Mouse (Mus musculus) bone marrow macrophage, adult 2 months (primary cell): ENCODE results near the gene Fgd3.

Experiments
- CTCF ChIP-seq: IDR thresholded peaks from 2 replicates; pipeline ENCODE4 v1.5.1; 2012; ENCODE audit warnings: low read depth, mild to moderate bottlenecking, low read length, moderate library complexity
- POLR2A ChIP-seq: IDR thresholded peaks from 2 replicates; pipeline ENCODE4 v1.6.1; 2012; ENCODE audit warnings: mild to moderate bottlenecking, low read depth, low read length, borderline replicate concordance

DNA sequence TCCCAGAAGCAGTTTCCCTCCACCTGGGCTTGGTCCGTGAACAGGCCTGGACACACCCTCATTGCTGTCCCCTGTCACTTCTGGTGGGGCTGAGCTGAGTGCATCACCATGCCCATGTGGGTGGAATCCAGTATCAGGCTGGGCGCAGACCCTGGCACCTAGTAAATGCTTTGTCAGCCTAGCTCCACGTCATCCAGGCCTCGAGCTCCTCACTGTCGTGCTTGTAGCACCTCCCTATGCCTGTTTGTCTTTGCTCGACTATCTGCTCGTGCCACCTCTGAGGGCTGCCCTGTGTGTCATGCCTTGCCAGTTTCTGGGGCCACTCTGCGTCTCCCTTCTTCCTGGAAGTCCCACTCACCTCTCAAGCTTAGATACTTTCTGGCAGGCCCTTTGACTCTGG, 24.5 kb upstream of the Fgd3 start:
- TF ChIP-seq CTCF (no peak), POLR2A (no peak)
